Mouse (Mus musculus) forebrain, embryonic 15.5 days (tissue): ENCODE results near the gene Irgq. TPM values are rescaled to one million over a fixed set of nuclear protein-coding genes. Genes with fewer than 3 reads are reported as not detected.
"Not testable (repeated sequence)": the region's sequence is repeated elsewhere in the genome, so short reads cannot be mapped to it uniquely, and the experiment has no call there.

ENCODE experiments used
- ATAC-seq: fragments of 200-750 bp; cut with Nextera tagmentation; replicated peaks from 2 replicates; pipeline ENCODE4 v1.8.0; 2017; ENCODE audit warnings: mild to moderate bottlenecking, moderate TSS enrichment, moderate library complexity
- H3K27ac ChIP-seq: fragments of 300-500 bp; sonication (generic); replicated peaks from 2 replicates; pipeline ENCODE4 v1.5.1; 2015; ENCODE audit warnings: mild to moderate bottlenecking, inconsistent platforms
- H3K27me3 ChIP-seq: fragments of 300-500 bp; sonication (generic); 2 replicates; pipeline ENCODE4 v1.6.1; 2015; ENCODE audit warnings: inconsistent platforms
- H3K36me3 ChIP-seq: fragments of 300-500 bp; sonication (generic); 2 replicates; pipeline ENCODE4 v1.6.1; 2015; ENCODE audit warnings: mild to moderate bottlenecking, inconsistent platforms
- H3K4me1 ChIP-seq: fragments of 300-500 bp; sonication (generic); 2 replicates; pipeline ENCODE4 v1.6.1; 2015; ENCODE audit warnings: inconsistent platforms
- H3K4me2 ChIP-seq: fragments of 300-500 bp; sonication (generic); replicated peaks from 2 replicates; pipeline ENCODE4 v1.6.1; 2015; ENCODE audit warnings: mild to moderate bottlenecking, inconsistent platforms
- H3K4me3 ChIP-seq: fragments of 300-500 bp; sonication (generic); 2 replicates; pipeline ENCODE4 v1.5.1; 2015; ENCODE audit warnings: mild to moderate bottlenecking, inconsistent platforms
- H3K9ac ChIP-seq: fragments of 300-500 bp; sonication (generic); replicated peaks from 2 replicates; pipeline ENCODE4 v1.6.1; 2015; ENCODE audit warnings: mild to moderate bottlenecking, inconsistent platforms
- H3K9me3 ChIP-seq: fragments of 300-500 bp; sonication (generic); 2 replicates; pipeline ENCODE4 v1.6.1; 2016; ENCODE audit warnings: inconsistent platforms
- WGBS: fragments of 180-500 bp; shearing (Covaris S2); methylation state at CpG from one replicate; pipeline ENCODE4 v1.1.7; 2015; ENCODE audit warnings: mixed read lengths; 5-methylcytosine and 5-hydroxymethylcytosine counted together
- polyA plus RNA-seq: library from polyadenylated mRNA; unstranded; fragments of >200 nt; fragmentation: Nextera tagmentation; extraction: Ambion mirVana; gene quantifications from 2 replicates; pipeline ENCODE4 v1.2.1, GENCODE M21; 2015

Gene Irgq
- polyA plus RNA-seq, 1 experiment from 2014 or later = 29.3 TPM

- Histone ChIP-seq H3K4me3 (no peak overlapping the region), H3K27ac (no peak overlapping the region), H3K9ac (no peak overlapping the region), H3K4me2 (no peak overlapping the region), H3K36me3 (peaks cover 38% of the 10 kb centered on the region), H3K27me3 (no peaks in the 10 kb centered on the region), H3K4me1 (peaks cover 31% of the 10 kb centered on the region), H3K9me3 (no peaks in the 10 kb centered on the region)
- ATAC-seq = no peak
- 58% methylated on average over 21 of the region's 21 CpGs for WGBS
These were observed 29.0 kb upstream of the Irgq start for GRCm38 (mm10) chr7:24501492-24501891.

DNA sequence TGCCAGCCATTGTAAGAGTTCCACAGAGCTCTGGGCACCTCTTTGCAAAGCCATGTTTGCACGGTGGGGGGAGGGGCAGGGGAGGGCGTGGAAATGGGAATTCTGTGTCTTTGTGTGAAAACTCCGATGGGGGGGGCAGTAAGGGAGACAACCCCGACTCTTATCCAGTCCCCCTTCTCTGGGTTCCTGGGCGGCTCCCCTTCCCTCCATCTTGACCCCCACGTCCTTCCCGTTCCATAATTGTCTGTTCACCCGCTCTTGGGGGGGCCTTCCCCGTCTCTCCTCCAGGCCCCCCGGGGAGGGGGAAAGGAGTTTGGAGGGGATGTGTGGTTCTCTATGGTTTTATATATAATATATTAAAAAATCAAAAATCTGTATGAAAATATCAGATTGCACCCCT, 26.5 kb upstream of the Irgq start:
- Histone ChIP-seq H3K36me3 (peaks cover 38% of the 10 kb centered on the region), H3K9me3 (no peaks in the 10 kb centered on the region), H3K4me1 (peaks cover 39% of the 10 kb centered on the region), H3K4me3 (no peak overlapping the region), H3K4me2 (no peak overlapping the region), H3K27me3 (no peaks in the 10 kb centered on the region), H3K9ac (no peak overlapping the region), H3K27ac (peak overlapping the region; percentile 100; the same call in 1 of the 2 replicates)
- WGBS = 27% methylated on average over 10 of the region's 10 CpGs
- ATAC-seq = no peak

- no peak overlapping the region for H3K9ac ChIP-seq
These were observed 25.6 kb upstream of the Irgq start for GRCm38 (mm10) chr7:24504868-24505267.

GRCm38 (mm10) chr7:24505447-24506064, 24.9 kb upstream of the Irgq start:
- Histone ChIP-seq H3K4me2 (peak overlapping the region; percentile 52), H3K9me3 (no peaks in the 10 kb centered on the region), H3K27ac (peak overlapping the region; percentile 100), H3K4me3 (peak overlapping the region; percentile 82), H3K9ac (peak overlapping the region; percentile 97), H3K27me3 (no peaks in the 10 kb centered on the region), H3K4me1 (peaks cover 50% of the 10 kb centered on the region), H3K36me3 (peaks cover 28% of the 10 kb centered on the region)
- ATAC-seq = no peak
- WGBS = 6% methylated on average over 15 of the region's 15 CpGs

More at GRCm38 (mm10) chr7:24504868-24505267, 25.6 kb upstream of the Irgq start:
- H3K27ac ChIP-seq = peak overlapping the region; percentile 100
- WGBS = 29% methylated on average over 4 of the region's 4 CpGs
- H3K27me3 ChIP-seq = no peaks in the 10 kb centered on the region
- ATAC-seq = no peak
- no peaks in the 10 kb centered on the region for H3K9me3 ChIP-seq
- no peak overlapping the region for H3K4me2 ChIP-seq
- peaks cover 35% of the 10 kb centered on the region for H3K36me3 ChIP-seq
- peaks cover 44% of the 10 kb centered on the region for H3K4me1 ChIP-seq
- H3K4me3 ChIP-seq = no peak overlapping the region

- H3K36me3 ChIP-seq = peaks cover 28% of the 10 kb centered on the region
- peak overlapping the region; percentile 100 for H3K27ac ChIP-seq
- H3K4me3 ChIP-seq = peak overlapping the region; percentile 82
- peaks cover 54% of the 10 kb centered on the region for H3K4me1 ChIP-seq
- 3% methylated on average over 3 of the region's 3 CpGs for WGBS
- H3K4me2 ChIP-seq = peak overlapping the region; percentile 52
- H3K9ac ChIP-seq = peak overlapping the region; percentile 97
- no peaks in the 10 kb centered on the region for H3K27me3 ChIP-seq
- H3K9me3 ChIP-seq = no peaks in the 10 kb centered on the region
- ATAC-seq = no peak
These were observed 24.4 kb upstream of the Irgq start for GRCm38 (mm10) chr7:24506065-24506459.

- Histone ChIP-seq H3K4me2 (peak overlapping the region; percentile 52), H3K4me3 (peak overlapping the region; percentile 82), H3K27ac (peak overlapping the region; percentile 100), H3K36me3 (peaks cover 27% of the 10 kb centered on the region), H3K9me3 (no peaks in the 10 kb centered on the region), H3K4me1 (peaks cover 54% of the 10 kb centered on the region), H3K27me3 (no peaks in the 10 kb centered on the region), H3K9ac (peak overlapping the region; percentile 97)
- WGBS = 0% methylated on average over 12 of the region's 12 CpGs
- peak; percentile 20 for ATAC-seq
These were observed 24.0 kb upstream of the Irgq start for GRCm38 (mm10) chr7:24506476-24506837.

- Histone ChIP-seq H3K27ac (peak within 1 kb of the TSS; percentile 100), H3K9ac (peak within 1 kb of the TSS; percentile 97), H3K9me3 (no peaks in the 10 kb centered on the region), H3K4me1 (peaks cover 54% of the 10 kb centered on the region), H3K36me3 (peaks cover 21% of the 10 kb centered on the region), H3K4me3 (peak within 1 kb of the TSS; percentile 82), H3K27me3 (no peaks in the 10 kb centered on the region), H3K4me2 (peak within 1 kb of the TSS; percentile 52)
- WGBS = under 1% methylated on average over 84 of the region's 84 CpGs
- peak; percentile 91 for ATAC-seq
These were observed 23.4 kb upstream of the Irgq start, which contains the start of gene Zfp428 for GRCm38 (mm10) chr7:24506838-24507725. Gene Zfp428, plus strand, starts transcription at chr7:24507006.

DNA sequence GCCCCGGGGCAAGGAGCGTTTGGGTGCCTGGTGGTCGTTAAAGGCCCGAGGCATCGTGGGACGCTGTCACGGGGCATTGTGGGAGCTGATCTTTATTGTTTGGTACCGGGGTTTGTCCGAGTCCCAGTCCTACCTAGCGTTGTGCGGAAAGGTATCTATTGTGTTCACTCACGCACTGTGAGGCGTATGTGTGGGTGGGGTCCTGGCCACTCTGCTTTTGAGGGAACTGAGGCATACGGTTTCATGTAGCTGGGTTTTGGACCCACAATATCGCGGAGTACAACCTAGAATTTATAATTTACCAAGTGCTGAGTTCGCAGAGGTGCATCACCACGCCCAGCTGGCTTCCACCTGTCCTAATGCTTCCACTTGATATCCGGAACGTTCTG, 22.8 kb upstream of the Irgq start:
- H3K9ac ChIP-seq = peak overlapping the region; percentile 97
- peak; percentile 6 for ATAC-seq
- H3K27ac ChIP-seq = peak overlapping the region; percentile 100
- peaks cover 16% of the 10 kb centered on the region for H3K36me3 ChIP-seq
- no peaks in the 10 kb centered on the region for H3K9me3 ChIP-seq
- H3K4me2 ChIP-seq = peak overlapping the region; percentile 52
- peak overlapping the region; percentile 82 for H3K4me3 ChIP-seq
- WGBS = under 1% methylated on average over 20 of the region's 20 CpGs
- H3K27me3 ChIP-seq = no peaks in the 10 kb centered on the region
- peaks cover 54% of the 10 kb centered on the region for H3K4me1 ChIP-seq

GRCm38 (mm10) chr7:24512355-24512754, 18.1 kb upstream of the Irgq start, which contains the start of gene AC161166.1:
Gene AC161166.1, minus strand, starts transcription at chr7:24512455.
- ATAC-seq = no peak
- H3K27ac ChIP-seq = no peak within 1 kb of the TSS
- no peaks in the 10 kb centered on the region for H3K27me3 ChIP-seq
- WGBS = 88% methylated on average over 7 of the region's 7 CpGs
- H3K36me3 ChIP-seq = peaks cover 23% of the 10 kb centered on the region
- H3K4me2 ChIP-seq = no peak within 1 kb of the TSS
- peaks cover 35% of the 10 kb centered on the region for H3K4me1 ChIP-seq
- no peak within 1 kb of the TSS for H3K9ac ChIP-seq
- H3K9me3 ChIP-seq = no peaks in the 10 kb centered on the region
- no peak within 1 kb of the TSS for H3K4me3 ChIP-seq

DNA sequence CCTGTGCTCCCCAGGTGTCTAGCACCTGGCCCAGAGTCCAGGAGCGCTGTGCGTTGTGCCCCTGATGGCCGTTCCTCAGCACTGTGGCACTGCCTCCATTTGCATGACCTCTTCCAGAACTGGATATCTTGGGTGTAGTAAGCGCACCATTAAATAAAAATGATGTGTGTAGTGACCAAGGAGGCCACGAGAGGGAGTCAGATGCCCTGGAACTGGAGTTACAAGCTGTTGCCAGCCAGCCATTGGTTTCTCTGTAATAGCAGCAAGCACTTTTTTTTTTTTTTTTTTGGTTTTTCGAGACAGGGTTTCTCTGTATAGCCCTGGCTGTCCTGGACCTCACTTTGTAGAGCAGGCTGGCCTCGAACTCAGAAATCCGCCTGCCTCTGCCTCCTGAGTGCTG, 14.2 kb upstream of the Irgq start:
- Histone ChIP-seq H3K36me3 (peaks cover 23% of the 10 kb centered on the region; the same call in 1 of the 2 replicates), H3K4me1 (peaks cover 14% of the 10 kb centered on the region; the same call in 1 of the 2 replicates)
- 64% methylated on average over 8 of the region's 8 CpGs for WGBS
- not testable (repeated sequence) for ATAC-seq, H3K9me3 ChIP-seq, H3K27ac ChIP-seq, H3K27me3 ChIP-seq, H3K9ac ChIP-seq, H3K4me2 ChIP-seq, H3K4me3 ChIP-seq

DNA sequence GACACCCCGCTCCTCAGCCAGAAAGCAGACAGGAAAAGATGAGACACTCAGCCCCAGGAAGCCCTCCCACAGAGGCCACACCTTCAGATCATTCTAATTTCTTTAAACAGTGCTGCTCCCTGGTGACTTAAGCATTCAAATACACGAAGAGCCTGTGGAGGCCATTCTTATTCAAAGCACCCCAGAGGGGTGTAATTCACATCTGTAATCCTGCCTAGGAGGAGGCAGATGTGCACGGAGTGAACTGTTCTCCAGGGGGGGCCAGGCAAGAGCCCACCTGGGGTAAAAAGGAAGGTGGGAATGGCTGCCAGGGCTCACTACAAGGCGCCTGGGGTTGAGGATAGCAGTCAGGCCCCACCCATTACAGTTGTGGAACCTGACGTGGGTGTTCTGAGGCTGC, 13.4 kb upstream of the Irgq start:
- Histone ChIP-seq H3K36me3 (peaks cover 22% of the 10 kb centered on the region; the same call in 1 of the 2 replicates), H3K27ac (peak overlapping the region; percentile 24; the same call in 1 of the 2 replicates), H3K4me3 (no peak overlapping the region), H3K9ac (no peak overlapping the region), H3K27me3 (no peaks in the 10 kb centered on the region), H3K9me3 (no peaks in the 10 kb centered on the region), H3K4me2 (no peak overlapping the region), H3K4me1 (peaks cover 14% of the 10 kb centered on the region; the same call in 1 of the 2 replicates)
- ATAC-seq = peak; percentile 6; the same call in 1 of the 2 replicates
- 31% methylated on average over 5 of the region's 5 CpGs for WGBS

DNA sequence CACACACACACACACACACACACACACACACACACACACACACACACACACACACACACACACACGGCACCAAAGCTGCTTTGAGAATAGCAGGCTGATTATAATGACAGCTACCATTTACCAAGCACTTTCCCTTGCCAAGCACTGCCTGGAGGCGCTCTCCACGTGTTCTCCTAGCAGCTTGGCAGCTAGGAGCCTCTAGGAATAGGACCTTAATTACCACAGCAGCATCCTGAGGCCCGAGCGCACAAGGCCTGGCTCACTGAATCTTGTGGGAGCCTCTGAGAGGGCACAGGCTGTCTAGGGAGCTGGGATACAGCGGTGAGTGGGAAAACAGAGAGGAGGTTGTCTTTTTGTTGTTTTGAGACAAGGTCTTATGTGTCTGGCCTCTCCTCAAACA, 12.8 kb upstream of the Irgq start:
- Histone ChIP-seq H3K9ac (peak overlapping the region; percentile 13; the same call in 1 of the 2 replicates), H3K4me3 (no peak overlapping the region), H3K36me3 (peaks cover 20% of the 10 kb centered on the region; the same call in 1 of the 2 replicates), H3K27ac (peak overlapping the region; percentile 78), H3K4me2 (no peak overlapping the region), H3K4me1 (peaks cover 14% of the 10 kb centered on the region; the same call in 1 of the 2 replicates), H3K9me3 (no peaks in the 10 kb centered on the region), H3K27me3 (no peaks in the 10 kb centered on the region)
- peak; percentile 32; the same call in 1 of the 2 replicates for ATAC-seq
- WGBS = 36% methylated on average over 6 of the region's 6 CpGs
